Mouse (Mus musculus) midbrain, embryonic 13.5 days (tissue): ENCODE data around the gene Ndufa9. TPM values are rescaled to one million over a fixed set of nuclear protein-coding genes. Genes with fewer than 3 reads are reported as not detected.

Source experiments
- polyA plus RNA-seq: library from polyadenylated mRNA; unstranded; fragments of >200 nt; fragmentation: Nextera tagmentation; extraction: Ambion mirVana; gene quantifications from 2 replicates; pipeline ENCODE4 v1.2.1, GENCODE M21; 2015

Gene Ndufa9
- polyA plus RNA-seq, 1 experiment from 2014 or later = 173 TPM

Other genes with a start within 250 kb of the Ndufa9 start
- gene Kcna1, start 202.8 kb downstream of the Ndufa9 start, polyA plus RNA-seq = 1.5 and 2.5 TPM in 2 replicates
- gene Kcna6, start 108.5 kb downstream of the Ndufa9 start, polyA plus RNA-seq = 8.4 and 9.3 TPM in 2 replicates
- 0.07 and 0.18 TPM in 2 replicates for gene Akap3, start 4.0 kb upstream of the Ndufa9 start, polyA plus RNA-seq
- 0.36 TPM in 1 of 2 replicates, not detected in the other for gene Dyrk4, start 72.7 kb upstream of the Ndufa9 start, polyA plus RNA-seq
- gene Rad51ap1, start 90.5 kb upstream of the Ndufa9 start, polyA plus RNA-seq = 25.8 and 30.0 TPM in 2 replicates
- gene D6Wsu163e, start 90.8 kb upstream of the Ndufa9 start, polyA plus RNA-seq = 30.5 and 31.0 TPM in 2 replicates
- not detected in 2 replicates for gene Fgf6, start 166.4 kb upstream of the Ndufa9 start, polyA plus RNA-seq
- gene Fgf23, start 223.8 kb upstream of the Ndufa9 start, polyA plus RNA-seq = 0.08 TPM in 1 of 2 replicates, not detected in the other